Mouse (Mus musculus) splenic B cell, adult 2 months (primary cell): ENCODE measurements at regions not wholly inside any gene's neighbourhood (a gene's known extent, or its start where the extent isn't known, plus 50 kb on each side); places are given as distances from the start of the nearest gene placed in this dataset.

Experiments
- DNase-seq: peaks from one replicate; pipeline ENCODE4 v3.0.0-alpha.2; 2011; ENCODE audit warnings: low read depth, low spot score
- H3K27me3 ChIP-seq: 2 replicates; pipeline ENCODE4 v1.6.1; 2012; ENCODE audit warnings: mild to moderate bottlenecking, low read length, moderate library complexity, mixed read lengths; ENCODE audit not compliant: control insufficient read depth, poor library complexity, insufficient read depth, severe bottlenecking
- H3K36me3 ChIP-seq: 2 replicates; pipeline ENCODE4 v1.6.1; 2012; ENCODE audit warnings: mild to moderate bottlenecking, low read length, moderate library complexity, mixed read lengths; ENCODE audit not compliant: control insufficient read depth, poor library complexity, insufficient read depth, severe bottlenecking

GRCm38 (mm10) chr16:93384039-93384537 lies 219.8 kb downstream of the Setd4 start:
- Histone ChIP-seq H3K36me3 (no peaks in the 10 kb centered on the region), H3K27me3 (no peaks in the 10 kb centered on the region)
- no peak for DNase-seq

DNA sequence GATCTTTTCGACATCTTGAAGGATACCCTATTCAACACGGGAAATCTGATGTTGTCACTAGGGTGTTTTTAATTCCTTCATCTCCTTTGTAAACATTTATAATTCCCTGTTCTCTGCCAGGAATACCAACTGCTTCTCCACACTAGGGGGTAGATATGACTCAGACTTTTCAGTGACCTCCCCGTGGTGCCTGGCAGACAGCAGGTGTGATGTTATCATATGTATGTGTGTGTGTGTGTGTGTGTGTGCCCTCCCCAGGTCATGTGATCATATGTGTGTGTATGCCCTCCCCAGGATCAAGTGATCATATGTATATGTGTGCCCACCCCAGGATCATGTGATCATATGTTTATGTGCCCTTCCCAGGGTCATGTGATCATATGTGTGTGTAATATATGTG lies 220.9 kb downstream of the Setd4 start:
- no peak for DNase-seq
- Histone ChIP-seq H3K27me3 (no peaks in the 10 kb centered on the region), H3K36me3 (no peaks in the 10 kb centered on the region)

GRCm38 (mm10) chr16:93380717-93381671 lies 222.9 kb downstream of the Setd4 start:
- DNase-seq: no peak
- Histone ChIP-seq H3K27me3 (no peaks in the 10 kb centered on the region), H3K36me3 (no peaks in the 10 kb centered on the region)

DNA sequence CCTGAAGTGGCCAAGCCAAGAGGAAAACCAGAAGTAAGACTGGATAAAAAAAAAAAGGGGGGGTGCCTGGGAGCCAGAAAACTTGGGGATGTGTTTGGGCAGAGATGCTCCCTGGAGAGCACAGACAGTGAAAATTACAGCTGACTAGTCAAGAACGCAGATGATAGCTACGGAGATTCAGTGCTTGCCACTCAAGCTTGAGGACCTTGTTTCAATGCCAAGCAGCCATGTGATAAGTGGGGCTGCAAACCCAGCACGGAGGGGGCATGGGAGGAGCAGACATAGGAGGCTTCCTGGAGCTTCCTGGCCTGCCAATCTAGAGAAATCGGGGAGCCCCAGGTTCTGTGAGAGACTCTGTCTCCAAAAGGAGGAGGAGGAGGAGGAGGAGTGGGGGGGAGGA lies 223.7 kb downstream of the Setd4 start:
- H3K27me3 ChIP-seq: no peaks in the 10 kb centered on the region
- DNase-seq: no peak
- H3K36me3 ChIP-seq: no peaks in the 10 kb centered on the region

DNA sequence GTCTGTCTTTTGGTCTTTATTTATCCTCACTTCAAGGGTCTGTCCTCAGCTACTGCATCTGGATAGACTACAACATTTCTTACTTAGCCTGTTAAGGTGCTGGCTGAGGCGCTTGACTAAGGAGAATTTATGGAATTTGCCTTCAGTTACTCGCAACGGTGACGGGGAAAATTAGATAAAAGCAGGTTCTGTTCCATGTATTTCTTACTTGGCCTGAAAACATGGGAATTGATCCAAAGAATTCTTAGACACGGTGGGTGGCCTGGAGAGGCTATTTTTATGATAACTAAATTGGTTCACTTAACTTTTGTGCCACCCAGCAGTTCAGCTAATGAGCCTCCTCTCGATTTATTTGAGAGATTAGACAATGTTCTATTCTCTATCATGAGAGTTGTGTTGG lies 224.3 kb downstream of the Setd4 start:
- Histone ChIP-seq H3K27me3 (no peaks in the 10 kb centered on the region), H3K36me3 (no peaks in the 10 kb centered on the region)
- DNase-seq: no peak

- no peaks in the 10 kb centered on the region for H3K36me3 ChIP-seq
- H3K27me3 ChIP-seq: no peaks in the 10 kb centered on the region
- no peak for DNase-seq
These were observed 229.2 kb downstream of the Setd4 start for GRCm38 (mm10) chr16:93374669-93375068.

DNA sequence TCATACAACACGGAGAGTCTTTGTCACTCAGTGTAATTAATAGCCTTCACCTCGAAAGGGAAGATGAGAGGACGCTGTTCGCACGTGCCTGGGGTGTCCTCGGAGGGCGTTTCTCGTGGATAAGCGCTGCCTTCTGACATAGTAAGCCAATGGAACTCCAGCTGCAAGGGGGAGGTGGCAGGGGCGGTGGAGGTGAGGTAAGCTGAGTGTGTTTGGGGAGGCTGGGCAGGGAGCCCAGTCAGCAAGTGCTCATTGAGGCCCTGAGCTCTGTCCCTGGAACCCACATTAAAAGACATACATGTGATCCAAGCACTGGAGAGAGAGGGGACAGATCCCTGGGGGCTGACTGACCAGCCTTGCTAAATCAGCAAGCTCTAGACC lies 234.1 kb downstream of the Setd4 start:
- Histone ChIP-seq H3K36me3 (no peaks in the 10 kb centered on the region), H3K27me3 (no peaks in the 10 kb centered on the region)
- DNase-seq: no peak

DNA sequence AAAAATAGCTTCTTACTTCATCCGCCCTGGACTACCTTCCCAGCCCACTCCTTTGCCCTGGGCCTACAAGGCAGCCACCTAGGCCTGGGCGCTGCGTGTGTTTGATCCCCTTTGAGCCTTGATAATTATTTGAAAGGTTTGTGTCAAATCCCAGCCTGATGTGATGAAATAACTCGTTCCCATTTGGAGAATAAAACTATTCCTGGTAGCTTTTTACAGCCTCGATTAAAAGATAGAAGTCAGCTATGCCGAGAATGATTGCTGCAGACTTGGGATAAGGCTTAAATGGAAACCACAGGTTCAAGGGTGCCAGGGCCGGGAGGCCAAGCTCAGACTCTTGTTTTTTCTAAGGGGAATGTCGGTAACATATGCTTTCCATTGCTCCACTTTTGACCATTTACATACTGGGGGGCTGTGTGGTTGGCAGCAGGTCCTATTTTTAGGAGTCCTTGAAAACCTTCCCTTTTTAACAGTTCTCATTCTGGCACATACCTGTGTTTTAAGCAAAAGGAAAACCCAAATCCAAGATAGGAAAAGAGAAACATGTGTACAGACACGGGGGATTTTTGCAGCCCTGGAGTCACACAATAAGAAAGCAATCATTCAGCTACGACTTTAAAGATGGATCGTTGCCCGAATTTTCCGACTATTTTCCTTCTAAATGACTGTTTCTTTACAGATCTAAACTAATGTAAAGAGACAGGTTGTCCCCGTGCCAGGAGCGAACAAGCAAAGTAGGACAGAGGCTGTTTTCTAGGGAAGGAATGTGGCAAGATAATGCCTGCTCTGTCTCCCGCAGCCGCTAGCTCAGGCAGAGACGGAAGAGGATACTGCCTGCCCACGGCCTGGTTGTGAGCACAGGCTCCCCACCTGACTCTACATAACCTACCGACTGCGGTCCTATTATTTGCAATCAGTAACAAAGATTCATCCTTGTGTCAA lies 234.8 kb downstream of the Setd4 start:
- H3K36me3 ChIP-seq: no peaks in the 10 kb centered on the region
- DNase-seq: no peak
- no peaks in the 10 kb centered on the region for H3K27me3 ChIP-seq

DNA sequence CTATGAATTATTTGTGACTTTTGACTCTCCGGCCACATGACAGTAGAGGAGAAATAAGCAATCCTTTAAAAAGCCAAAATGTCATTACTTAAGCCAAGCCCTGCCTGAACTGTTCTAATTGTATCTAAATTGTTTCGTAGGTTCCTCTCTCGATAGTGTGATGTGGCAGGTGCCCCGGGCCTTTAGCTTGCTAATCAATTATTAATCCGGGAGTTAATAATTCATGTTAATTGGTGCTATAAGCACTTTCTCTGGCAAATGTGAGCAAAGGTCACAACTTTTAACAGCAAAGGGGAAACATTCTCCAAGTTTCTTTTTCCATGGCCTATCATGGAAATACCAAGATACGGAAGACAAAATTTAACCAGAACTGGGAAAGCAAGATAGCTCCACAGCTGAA lies 235.9 kb downstream of the Setd4 start:
- no peaks in the 10 kb centered on the region for H3K27me3 ChIP-seq
- H3K36me3 ChIP-seq: no peaks in the 10 kb centered on the region
- DNase-seq: no peak

- Histone ChIP-seq H3K36me3 (no peaks in the 10 kb centered on the region), H3K27me3 (no peaks in the 10 kb centered on the region)
- DNase-seq: no peak
These were observed 236.5 kb downstream of the Setd4 start for GRCm38 (mm10) chr16:93367246-93367805.

- DNase-seq: no peak
- Histone ChIP-seq H3K27me3 (no peaks in the 10 kb centered on the region), H3K36me3 (no peaks in the 10 kb centered on the region)
These were observed 237.4 kb downstream of the Setd4 start for GRCm38 (mm10) chr16:93366383-93366941.

- Histone ChIP-seq H3K27me3 (no peaks in the 10 kb centered on the region), H3K36me3 (no peaks in the 10 kb centered on the region)
These were observed 238.5 kb downstream of the Setd4 start for GRCm38 (mm10) chr16:93365236-93365951.

DNA sequence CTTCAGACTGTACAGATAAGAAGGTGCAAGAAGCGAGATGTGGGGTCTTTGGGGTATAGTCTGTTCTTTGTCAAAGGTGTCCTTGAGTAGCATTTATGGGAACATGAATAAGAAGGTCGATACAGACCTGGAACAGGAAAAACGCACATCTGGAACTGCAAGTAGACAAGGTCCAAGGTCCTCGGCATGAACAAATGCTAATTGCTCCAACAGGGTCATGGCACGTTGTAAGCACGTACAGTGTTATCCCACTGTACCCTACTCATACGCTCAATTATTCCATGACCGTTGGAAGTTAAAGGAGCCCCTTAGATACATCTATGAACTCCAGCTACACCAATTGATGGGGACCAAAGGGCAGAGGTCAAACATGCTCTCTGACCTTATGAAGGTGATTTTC lies 244.1 kb downstream of the Setd4 start:
- DNase-seq: no peak
- no peaks in the 10 kb centered on the region for H3K36me3 ChIP-seq
- H3K27me3 ChIP-seq: no peaks in the 10 kb centered on the region

More at GRCm38 (mm10) chr16:93365236-93365951, 238.5 kb downstream of the Setd4 start:
- DNase-seq: no peak

- DNase-seq: no peak
- Histone ChIP-seq H3K36me3 (no peaks in the 10 kb centered on the region), H3K27me3 (no peaks in the 10 kb centered on the region)
These were observed 245.2 kb downstream of the Setd4 start for GRCm38 (mm10) chr16:93358613-93359012.
